Mouse (Mus musculus): Measurements from ENCODE around the gene Aldoart2.
"Not testable (repeated sequence)": the region's sequence is repeated elsewhere in the genome, so short reads cannot be mapped to it uniquely, and the experiment has no call there.

Gene Aldoart2

DNA sequence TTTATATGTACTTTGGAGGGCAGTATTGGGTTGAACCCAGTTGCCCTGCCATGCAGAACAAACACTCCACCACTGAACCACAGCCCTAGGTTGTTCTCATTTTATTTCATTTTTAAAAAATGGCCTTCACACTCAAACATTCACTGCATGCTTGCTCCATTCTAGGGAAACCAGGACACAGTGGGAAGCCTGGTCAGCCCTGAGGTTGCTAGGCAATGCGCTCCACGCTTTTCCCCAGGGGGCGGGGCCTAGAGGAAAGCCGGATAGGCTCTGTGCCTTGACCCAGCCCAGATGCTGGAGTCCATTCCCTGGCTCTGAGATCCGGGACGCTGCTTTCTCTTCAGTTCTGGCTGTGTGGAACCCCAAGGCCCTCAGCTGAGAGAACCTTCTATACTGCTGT is 8.8 kb downstream of the Aldoart2 start:
- no peak for DNase-seq (ENCODE audit: low spot score)

DNA sequence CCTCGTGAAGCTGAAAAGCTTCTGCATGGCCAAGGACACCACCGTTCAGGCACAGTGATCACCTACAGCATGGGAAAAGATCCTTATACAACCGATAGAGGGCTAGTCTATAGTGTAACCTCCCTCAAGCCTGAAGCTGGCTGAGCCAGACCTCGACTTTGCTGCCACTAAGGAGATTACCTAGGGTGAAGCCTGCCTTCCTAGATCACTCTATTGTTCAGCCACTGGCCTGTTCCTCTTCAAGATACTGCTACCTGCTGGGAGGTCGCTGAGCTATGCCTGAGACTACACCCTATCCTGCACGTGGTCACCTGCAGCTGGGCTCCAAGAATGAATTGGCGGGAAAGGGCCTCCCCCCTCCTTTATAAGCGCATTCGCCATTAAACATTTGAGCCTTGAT is 21.9 kb downstream of the Aldoart2 start:
- DNase-seq (ENCODE audit: low spot score): not testable (repeated sequence)

GRCm38 (mm10) chr12:55598537-55598886 is 33.5 kb downstream of the Aldoart2 start:
- no peak for DNase-seq (ENCODE audit: low spot score)

DNA sequence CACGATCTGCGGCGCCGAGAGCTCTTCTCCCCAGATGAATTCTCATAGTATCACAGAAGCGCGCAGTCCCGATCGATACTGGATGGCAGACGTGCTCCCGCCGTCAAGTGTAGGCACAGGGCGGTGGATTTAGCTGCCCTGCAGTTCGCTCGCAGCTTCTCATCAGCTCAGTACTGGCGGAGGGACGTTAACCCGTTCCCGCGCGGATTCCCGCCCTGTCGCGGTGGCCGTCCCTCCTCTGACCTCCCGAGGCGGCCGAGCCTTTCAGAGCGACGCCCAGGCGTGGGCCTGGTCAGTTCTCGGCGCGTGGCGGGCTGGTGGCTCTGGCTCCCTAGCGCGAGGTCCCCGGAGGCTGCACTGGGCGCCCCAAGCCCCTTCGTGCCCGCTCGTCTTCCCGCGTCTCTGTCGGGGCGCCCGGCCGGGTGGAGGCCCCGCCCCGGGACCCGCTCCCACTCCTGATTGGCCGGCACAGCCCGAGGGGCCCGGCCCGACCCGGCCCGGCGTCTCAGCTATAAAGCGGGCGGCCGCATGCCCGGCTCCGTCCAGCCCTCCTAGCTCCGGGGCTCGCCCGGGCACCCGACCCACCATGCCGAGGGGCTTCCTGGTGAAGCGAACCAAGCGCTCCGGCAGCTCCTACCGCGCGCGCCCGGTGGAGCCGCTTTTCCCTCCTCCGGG is 34.0 kb downstream of the Aldoart2 start, which contains the start of gene Insm2:
Insm2 (plus strand) TSS at position 541 of the 675 bp plus-strand sequence.
- no peak for DNase-seq (ENCODE audit: low spot score)

- DNase-seq (ENCODE audit: low spot score): peak; percentile 71
These were observed 34.8 kb downstream of the Aldoart2 start for GRCm38 (mm10) chr12:55599639-55600502.

DNA sequence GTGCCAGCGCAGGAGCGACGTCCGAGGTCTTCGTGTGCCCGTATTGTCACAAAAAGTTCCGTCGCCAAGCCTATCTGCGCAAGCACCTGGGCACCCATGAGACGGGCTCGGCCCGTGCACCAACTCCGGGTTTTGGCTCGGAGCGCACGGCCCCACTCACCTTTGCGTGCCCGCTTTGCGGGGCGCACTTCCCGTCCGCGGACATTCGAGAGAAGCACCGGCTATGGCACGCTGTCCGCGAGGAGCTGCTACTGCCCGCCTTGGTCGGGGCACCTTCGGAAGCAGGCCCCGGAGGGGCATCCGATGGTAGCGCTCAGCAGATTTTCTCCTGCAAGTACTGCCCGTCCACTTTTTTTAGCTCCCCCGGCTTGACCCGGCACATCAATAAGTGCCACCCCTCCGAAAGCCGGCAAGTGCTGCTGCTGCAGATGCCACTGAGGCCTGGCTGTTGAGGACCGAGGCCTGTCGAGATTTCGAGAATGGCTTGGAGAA is 35.5 kb downstream of the Aldoart2 start:
- no peak for DNase-seq (ENCODE audit: low spot score)

- DNase-seq (ENCODE audit: low spot score): no peak
These were observed 39.4 kb downstream of the Aldoart2 start for GRCm38 (mm10) chr12:55604411-55604810.

- no peak for DNase-seq (ENCODE audit: low spot score)
These were observed 42.9 kb downstream of the Aldoart2 start for GRCm38 (mm10) chr12:55607902-55608301.

DNA sequence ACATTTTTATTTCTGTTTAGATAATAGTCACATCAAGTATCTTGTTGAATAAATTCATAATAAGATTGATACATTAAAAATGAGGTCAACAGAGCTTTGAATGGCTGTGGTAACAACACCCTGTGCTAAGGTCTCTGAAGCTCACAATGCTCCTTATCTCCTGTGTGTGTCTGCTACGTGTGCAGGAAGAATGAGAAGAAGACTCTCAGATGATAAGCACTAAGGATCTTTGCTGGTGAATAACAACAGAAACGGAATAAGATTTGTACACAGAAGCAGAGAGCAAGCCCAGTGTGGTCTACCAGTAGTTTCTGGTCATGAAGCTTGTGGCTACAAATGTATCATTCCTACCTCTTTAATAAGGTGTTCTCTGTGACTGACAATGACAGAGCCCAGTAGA is 45.8 kb downstream of the Aldoart2 start:
- DNase-seq (ENCODE audit: low spot score): no peak
